Mouse (Mus musculus): ENCODE data around the gene Olfr986. TPM values are rescaled to one million over a fixed set of nuclear protein-coding genes. Genes with fewer than 3 reads are reported as not detected.

Olfr986 gene
- total RNA-seq, 2 experiments from 2014 or later = not detected

- no peak for DNase-seq
- Histone ChIP-seq H3K27ac (no peak overlapping the region), H3K4me3 (no peak overlapping the region)
- no peak for TF ChIP-seq CTCF (IDR thresholded peaks at IDR 0.05)
- intact Hi-C loops (cut with DNase I) = no loop called here
Observed at GRCm38 (mm10) chr9:40210744-40211143, 30.0 kb downstream of the Olfr986 start.

GRCm38 (mm10) chr9:40214058-40214457, 33.3 kb downstream of the Olfr986 start:
- Histone ChIP-seq H3K4me3 (no peak overlapping the region), H3K27ac (no peak overlapping the region)
- no peak for TF ChIP-seq CTCF (IDR thresholded peaks at IDR 0.05)
- intact Hi-C loops (cut with DNase I) = no loop called here
- no peak for DNase-seq

- intact Hi-C loops (cut with DNase I) = no loop called here
- H3K27ac ChIP-seq = no peak overlapping the region
- no peak for TF ChIP-seq CTCF (IDR thresholded peaks at IDR 0.05)
- no peak overlapping the region for H3K4me3 ChIP-seq
- no peak for DNase-seq
Observed at GRCm38 (mm10) chr9:40216651-40217050, 35.9 kb downstream of the Olfr986 start.

GRCm38 (mm10) chr9:40224289-40224688, 43.6 kb downstream of the Olfr986 start:
- H3K27ac ChIP-seq = no peak overlapping the region
- H3K4me3 ChIP-seq = no peak overlapping the region
- intact Hi-C loops (cut with DNase I) = loop anchor here (10.0 kb wide), 1 partner anchor 171 kb away; no protein-coding TSS in a partner anchor
- peak; percentile 61 for TF ChIP-seq CTCF (IDR thresholded peaks at IDR 0.05)
- DNase-seq = no peak

- TF ChIP-seq CTCF (IDR thresholded peaks at IDR 0.05) = peak; percentile 79
- intact Hi-C loops (cut with DNase I) = loop anchor here (10.0 kb wide), 1 partner anchor 167 kb away; no protein-coding TSS in a partner anchor
- DNase-seq = peak; percentile 51
- Histone ChIP-seq H3K27ac (no peak overlapping the region), H3K4me3 (no peak overlapping the region)
Observed at GRCm38 (mm10) chr9:40227874-40228789, 47.4 kb downstream of the Olfr986 start.

GRCm38 (mm10) chr9:40228804-40229331, 48.1 kb downstream of the Olfr986 start:
- TF ChIP-seq CTCF (IDR thresholded peaks at IDR 0.05) = no peak
- intact Hi-C loops (cut with DNase I) = loop anchor here (10.0 kb wide), 1 partner anchor 166 kb away; no protein-coding TSS in a partner anchor
- no peak for DNase-seq
- Histone ChIP-seq H3K27ac (no peak overlapping the region), H3K4me3 (no peak overlapping the region)

GRCm38 (mm10) chr9:40229479-40229878, 48.8 kb downstream of the Olfr986 start:
- H3K27ac ChIP-seq = no peak overlapping the region
- intact Hi-C loops (cut with DNase I) = loop anchor here (10.0 kb wide), 1 partner anchor 165 kb away; no protein-coding TSS in a partner anchor
- no peak for TF ChIP-seq CTCF (IDR thresholded peaks at IDR 0.05)

GRCm38 (mm10) chr9:40231019-40231418, 50.3 kb downstream of the Olfr986 start:
- intact Hi-C loops (cut with DNase I) = no loop called here
- no peak for TF ChIP-seq CTCF (IDR thresholded peaks at IDR 0.05)
- H3K27ac ChIP-seq = no peak overlapping the region
- no peak for DNase-seq
- H3K4me3 ChIP-seq = no peak overlapping the region

More at GRCm38 (mm10) chr9:40229479-40229878, 48.8 kb downstream of the Olfr986 start:
- no peak overlapping the region for H3K4me3 ChIP-seq
- DNase-seq = no peak

GRCm38 (mm10) chr9:40234233-40235072, 53.7 kb downstream of the Olfr986 start:
- intact Hi-C loops (cut with DNase I) = no loop called here

GRCm38 (mm10) chr9:40235220-40235619, 54.5 kb downstream of the Olfr986 start:
- no peak for DNase-seq
- intact Hi-C loops (cut with DNase I) = no loop called here
- Histone ChIP-seq H3K4me3 (no peak overlapping the region), H3K27ac (no peak overlapping the region)
- no peak for TF ChIP-seq CTCF (IDR thresholded peaks at IDR 0.05)

More at GRCm38 (mm10) chr9:40234233-40235072, 53.7 kb downstream of the Olfr986 start:
- no peak for DNase-seq
- H3K27ac ChIP-seq = no peak overlapping the region
- TF ChIP-seq CTCF (IDR thresholded peaks at IDR 0.05) = no peak
- no peak overlapping the region for H3K4me3 ChIP-seq

Other genes starting within 250 kb of the Olfr986 start
- not detected for gene Olfr974, start 243.4 kb upstream of the Olfr986 start, total RNA-seq (2021)
- gene Olfr975, start 228.9 kb upstream of the Olfr986 start, total RNA-seq (2021) = not detected
- gene Olfr976, start 219.8 kb upstream of the Olfr986 start, total RNA-seq (2021) = not detected
- not detected for gene Olfr978, start 188.8 kb upstream of the Olfr986 start, total RNA-seq (2021)
- not detected for gene Olfr979, start 177.5 kb upstream of the Olfr986 start, total RNA-seq (2021)
- gene Olfr980, start 171.3 kb upstream of the Olfr986 start, total RNA-seq (2021) = not detected
- gene Olfr981, start 159.5 kb upstream of the Olfr986 start, total RNA-seq (2021) = not detected
- gene Olfr982, start 107.1 kb upstream of the Olfr986 start, total RNA-seq (2021) = not detected
- gene Olfr983, start 87.3 kb upstream of the Olfr986 start, total RNA-seq (2021) = not detected
- not detected for gene Olfr984, start 66.7 kb upstream of the Olfr986 start, total RNA-seq (2021)
- not detected for gene Olfr985, start 50.7 kb upstream of the Olfr986 start, total RNA-seq (2021)
- gene Tmem225, start 32.8 kb upstream of the Olfr986 start, total RNA-seq (2021) = not detected
- gene Zfp202, start 11.4 kb downstream of the Olfr986 start, total RNA-seq (2021) = 1 to 10 TPM; 1.4 to 1.8 TPM
- gene Scn3b, start 88.3 kb downstream of the Olfr986 start, total RNA-seq (2021) = 1 to 10 TPM in 1 of 2 experiments, under 1 TPM in 1; 0.64 to 2.4 TPM

Measured in gastrocnemius, adult 2 months (tissue).